Mouse (Mus musculus): ENCODE measurements around the gene Nrcam. TPM values are rescaled to one million over a fixed set of nuclear protein-coding genes. Genes with fewer than 3 reads are reported as not detected.

Nrcam gene
- polyA plus RNA-seq, 1 experiment from 2014 or later = 1.5 TPM

DNA sequence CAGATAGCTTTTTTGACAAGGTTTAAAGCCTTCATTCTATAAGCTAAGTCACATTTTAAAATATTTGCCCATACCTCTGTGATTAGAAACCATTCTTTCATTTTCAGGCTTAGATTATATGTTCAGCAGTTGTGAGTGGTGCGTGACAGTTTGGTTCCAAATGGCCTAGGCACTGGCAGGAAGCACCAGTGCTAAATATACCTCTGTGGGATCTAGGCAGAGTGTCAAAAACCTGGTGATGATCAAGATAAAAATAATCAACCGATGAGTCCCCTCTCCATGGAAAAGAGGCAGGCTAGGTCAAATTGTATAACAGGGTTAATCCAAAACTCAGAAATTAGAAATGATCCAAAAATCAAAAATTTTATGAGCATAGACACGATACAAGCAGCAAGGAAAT, 82.3 kb downstream of the Nrcam start:
- no peak overlapping the region for H3K4me3 ChIP-seq (ENCODE audit: low read length)
- no peak for ATAC-seq (replicated peaks; ENCODE audit: extremely low read depth, insufficient read depth, low FRiP score)
- H3K9me3 ChIP-seq (replicated peaks; ENCODE audit: control insufficient read depth, low read length) = no peaks in the 10 kb centered on the region
- WGBS = 58% methylated on average over 3 of the region's 3 CpGs
- H3K27ac ChIP-seq (ENCODE audit: low read length) = no peak overlapping the region
- no peaks in the 10 kb centered on the region for H3K27me3 ChIP-seq (ENCODE audit: control insufficient read depth, insufficient read depth, low read length)
- H3K36me3 ChIP-seq (ENCODE audit: control insufficient read depth, insufficient read depth) = no peaks in the 10 kb centered on the region
- H3K4me1 ChIP-seq (ENCODE audit: control insufficient read depth, insufficient read depth, low read length) = no peaks in the 10 kb centered on the region
- H3K4me2 ChIP-seq (ENCODE audit: low read depth, low read length) = no peak overlapping the region
- no peak overlapping the region for H3K9ac ChIP-seq (ENCODE audit: low read length)

DNA sequence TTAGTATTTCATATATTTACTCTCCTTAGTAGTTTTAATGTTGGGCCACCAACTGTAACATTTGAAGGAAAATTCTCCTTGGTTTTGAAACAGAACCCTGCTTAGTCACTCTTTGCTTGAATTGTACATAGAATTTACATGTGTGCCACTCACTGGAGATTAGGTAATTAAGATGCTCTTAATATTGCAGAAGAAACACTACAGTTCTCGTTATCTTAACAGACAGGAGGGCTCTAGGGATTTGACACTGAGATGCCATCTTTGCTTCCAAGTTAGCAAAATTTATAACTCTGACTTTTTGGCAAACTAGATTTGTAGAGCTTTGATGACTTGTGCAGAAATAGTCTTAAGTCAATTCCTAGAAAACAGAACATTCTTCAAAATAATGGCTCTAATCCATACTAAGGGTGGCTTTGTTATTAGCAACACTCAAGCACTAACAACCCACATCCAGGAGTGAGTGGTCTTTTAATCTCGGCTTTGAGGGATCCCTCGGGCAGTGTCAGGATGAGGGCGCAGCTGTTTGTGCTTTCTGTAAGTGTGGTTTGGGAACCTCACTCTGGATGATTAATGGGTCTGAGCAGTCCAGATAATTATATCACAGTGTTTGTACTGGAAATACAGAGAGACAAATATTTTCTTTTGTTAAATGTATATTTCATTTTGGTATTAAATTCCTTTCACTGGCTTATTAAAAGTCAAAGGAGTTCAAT, 93.6 kb downstream of the Nrcam start:
- WGBS = 59% methylated on average over 4 of the region's 4 CpGs
- Histone ChIP-seq H3K9ac (ENCODE audit: low read length) (no peak overlapping the region), H3K36me3 (ENCODE audit: control insufficient read depth, insufficient read depth) (no peaks in the 10 kb centered on the region), H3K4me1 (ENCODE audit: control insufficient read depth, insufficient read depth, low read length) (no peaks in the 10 kb centered on the region), H3K27me3 (ENCODE audit: control insufficient read depth, insufficient read depth, low read length) (no peaks in the 10 kb centered on the region), H3K27ac (ENCODE audit: low read length) (no peak overlapping the region), H3K4me2 (ENCODE audit: low read depth, low read length) (no peak overlapping the region), H3K9me3 (replicated peaks; ENCODE audit: control insufficient read depth, low read length) (no peaks in the 10 kb centered on the region), H3K4me3 (ENCODE audit: low read length) (no peak overlapping the region)
- ATAC-seq (replicated peaks; ENCODE audit: extremely low read depth, insufficient read depth, low FRiP score) = no peak

DNA sequence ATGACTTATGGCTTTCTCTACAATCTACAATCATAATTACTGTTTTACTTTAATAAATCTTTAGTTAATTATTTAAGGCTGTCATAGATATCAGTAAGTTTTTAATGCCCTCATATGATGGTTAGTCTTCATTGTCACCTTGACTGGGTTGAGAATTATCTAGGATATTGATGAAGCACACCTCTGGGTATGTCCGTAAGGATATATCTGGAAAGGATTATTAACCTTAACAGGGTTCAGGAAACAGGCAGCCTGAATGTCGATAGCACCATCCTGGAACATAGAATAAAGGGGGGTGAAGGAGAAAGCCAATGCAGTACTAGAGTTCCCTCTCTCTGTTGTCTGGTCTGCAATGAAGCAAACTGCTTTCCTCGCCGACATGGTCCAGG, 94.2 kb downstream of the Nrcam start:
- WGBS = 76% methylated on average over 4 of the region's 4 CpGs
- Histone ChIP-seq H3K9ac (ENCODE audit: low read length) (no peak overlapping the region), H3K4me1 (ENCODE audit: control insufficient read depth, insufficient read depth, low read length) (no peaks in the 10 kb centered on the region), H3K36me3 (ENCODE audit: control insufficient read depth, insufficient read depth) (no peaks in the 10 kb centered on the region), H3K27ac (ENCODE audit: low read length) (no peak overlapping the region), H3K27me3 (ENCODE audit: control insufficient read depth, insufficient read depth, low read length) (no peaks in the 10 kb centered on the region), H3K9me3 (replicated peaks; ENCODE audit: control insufficient read depth, low read length) (no peaks in the 10 kb centered on the region), H3K4me3 (ENCODE audit: low read length) (no peak overlapping the region), H3K4me2 (ENCODE audit: low read depth, low read length) (no peak overlapping the region)
- no peak for ATAC-seq (replicated peaks; ENCODE audit: extremely low read depth, insufficient read depth, low FRiP score)

DNA sequence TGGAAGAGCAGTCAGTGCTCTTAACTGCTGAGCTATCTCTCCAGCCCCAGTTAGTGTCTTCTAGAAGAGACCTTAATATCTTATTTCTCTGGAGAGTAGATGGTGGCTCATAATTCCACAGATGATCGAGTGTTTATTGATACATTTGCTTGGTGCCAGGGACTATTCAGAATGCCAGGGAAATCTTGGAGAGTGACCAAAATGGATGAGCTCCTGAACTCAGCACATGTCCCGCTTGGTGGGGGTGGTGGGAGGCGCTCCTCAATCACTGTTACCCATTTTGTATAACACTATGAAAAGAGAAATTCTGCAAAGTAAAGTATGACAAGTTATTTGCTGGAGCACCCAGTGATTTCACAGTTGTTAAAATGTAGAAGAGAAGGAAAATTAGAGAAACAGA, 95.3 kb downstream of the Nrcam start:
- no peak for ATAC-seq (replicated peaks; ENCODE audit: extremely low read depth, insufficient read depth, low FRiP score)
- 82% methylated on average over 3 of the region's 3 CpGs for WGBS
- no peaks in the 10 kb centered on the region for H3K4me1 ChIP-seq (ENCODE audit: control insufficient read depth, insufficient read depth, low read length)
- no peaks in the 10 kb centered on the region for H3K36me3 ChIP-seq (ENCODE audit: control insufficient read depth, insufficient read depth)
- no peak overlapping the region for H3K9ac ChIP-seq (ENCODE audit: low read length)
- no peaks in the 10 kb centered on the region for H3K9me3 ChIP-seq (replicated peaks; ENCODE audit: control insufficient read depth, low read length)
- H3K4me3 ChIP-seq (ENCODE audit: low read length) = no peak overlapping the region
- H3K27me3 ChIP-seq (ENCODE audit: control insufficient read depth, insufficient read depth, low read length) = no peaks in the 10 kb centered on the region
- no peak overlapping the region for H3K27ac ChIP-seq (ENCODE audit: low read length)
- no peak overlapping the region for H3K4me2 ChIP-seq (ENCODE audit: low read depth, low read length)

DNA sequence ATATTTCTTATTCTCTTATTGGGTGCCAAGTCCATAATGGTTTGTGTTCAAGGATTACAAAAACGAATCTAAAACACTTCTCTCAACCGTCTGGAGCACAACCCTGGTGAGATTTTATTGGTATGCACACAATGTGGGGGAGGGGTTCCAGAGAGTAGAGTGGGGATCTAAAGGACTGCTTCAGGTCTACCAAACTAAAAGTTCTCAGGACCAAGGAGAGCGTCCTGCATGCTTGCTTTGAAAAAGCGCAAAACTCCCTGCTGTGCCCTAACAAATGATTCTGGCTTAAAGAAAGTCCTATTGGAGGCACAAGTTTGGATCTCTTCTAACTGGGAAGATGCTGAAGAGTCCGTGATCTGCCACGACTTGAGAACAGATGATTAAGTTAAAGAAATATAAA, 96.4 kb downstream of the Nrcam start:
- H3K27me3 ChIP-seq (ENCODE audit: control insufficient read depth, insufficient read depth, low read length) = no peaks in the 10 kb centered on the region
- no peak overlapping the region for H3K4me3 ChIP-seq (ENCODE audit: low read length)
- WGBS = 6% methylated on average over 6 of the region's 6 CpGs
- H3K4me1 ChIP-seq (ENCODE audit: control insufficient read depth, insufficient read depth, low read length) = no peaks in the 10 kb centered on the region
- no peaks in the 10 kb centered on the region for H3K9me3 ChIP-seq (replicated peaks; ENCODE audit: control insufficient read depth, low read length)
- ATAC-seq (replicated peaks; ENCODE audit: extremely low read depth, insufficient read depth, low FRiP score) = no peak
- H3K9ac ChIP-seq (ENCODE audit: low read length) = no peak overlapping the region
- no peaks in the 10 kb centered on the region for H3K36me3 ChIP-seq (ENCODE audit: control insufficient read depth, insufficient read depth)
- H3K27ac ChIP-seq (ENCODE audit: low read length) = no peak overlapping the region
- H3K4me2 ChIP-seq (ENCODE audit: low read depth, low read length) = no peak overlapping the region

DNA sequence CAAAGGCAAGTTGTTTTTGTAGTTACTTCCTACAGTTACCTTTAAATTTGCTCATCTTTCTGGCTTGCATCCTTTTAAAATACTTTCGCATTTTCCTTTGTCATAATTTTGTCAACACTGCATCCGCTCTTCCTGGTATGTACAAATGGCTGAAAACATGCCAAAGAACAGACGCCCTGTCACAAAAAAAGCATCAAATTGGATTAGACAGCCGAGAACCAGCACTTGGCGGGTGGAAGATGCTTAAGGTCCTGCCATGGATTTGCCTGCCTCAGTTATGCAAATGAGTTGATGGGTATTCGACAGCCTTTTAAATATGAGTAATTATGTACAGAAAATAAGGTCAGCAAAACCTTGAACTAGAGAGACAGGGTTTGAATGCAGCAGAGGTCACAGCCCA, 101.7 kb downstream of the Nrcam start:
- H3K4me2 ChIP-seq (ENCODE audit: low read depth, low read length) = no peak overlapping the region
- no peak overlapping the region for H3K9ac ChIP-seq (ENCODE audit: low read length)
- no peak overlapping the region for H3K27ac ChIP-seq (ENCODE audit: low read length)
- no peaks in the 10 kb centered on the region for H3K27me3 ChIP-seq (ENCODE audit: control insufficient read depth, insufficient read depth, low read length)
- no peaks in the 10 kb centered on the region for H3K36me3 ChIP-seq (ENCODE audit: control insufficient read depth, insufficient read depth)
- no peak overlapping the region for H3K4me3 ChIP-seq (ENCODE audit: low read length)
- no peaks in the 10 kb centered on the region for H3K9me3 ChIP-seq (replicated peaks; ENCODE audit: control insufficient read depth, low read length)
- no peaks in the 10 kb centered on the region for H3K4me1 ChIP-seq (ENCODE audit: control insufficient read depth, insufficient read depth, low read length)
- WGBS = 77% methylated on average over 6 of the region's 6 CpGs
- ATAC-seq (replicated peaks; ENCODE audit: extremely low read depth, insufficient read depth, low FRiP score) = no peak

DNA sequence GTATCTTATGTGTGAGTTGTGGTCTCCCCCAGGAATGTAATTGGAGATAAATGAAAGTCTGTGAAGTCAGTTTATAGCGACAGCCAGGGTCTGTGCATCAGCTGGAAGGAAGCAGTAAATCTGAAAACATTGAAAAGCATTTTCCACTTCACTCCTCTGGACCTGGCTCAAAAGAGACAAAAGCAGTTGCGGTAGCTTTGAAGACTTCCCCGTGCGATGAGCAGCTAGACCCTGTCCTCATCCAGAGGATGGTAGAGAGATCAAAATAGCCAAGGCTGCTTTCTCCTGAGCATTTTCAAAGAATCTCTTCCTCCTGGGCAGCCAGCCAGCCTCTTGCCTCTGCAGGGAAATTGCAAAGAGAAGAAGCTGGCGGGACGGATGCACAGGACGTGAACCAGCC, 102.3 kb downstream of the Nrcam start:
- no peaks in the 10 kb centered on the region for H3K27me3 ChIP-seq (ENCODE audit: control insufficient read depth, insufficient read depth, low read length)
- H3K36me3 ChIP-seq (ENCODE audit: control insufficient read depth, insufficient read depth) = no peaks in the 10 kb centered on the region
- H3K9ac ChIP-seq (ENCODE audit: low read length) = no peak overlapping the region
- no peaks in the 10 kb centered on the region for H3K9me3 ChIP-seq (replicated peaks; ENCODE audit: control insufficient read depth, low read length)
- no peaks in the 10 kb centered on the region for H3K4me1 ChIP-seq (ENCODE audit: control insufficient read depth, insufficient read depth, low read length)
- no peak overlapping the region for H3K4me2 ChIP-seq (ENCODE audit: low read depth, low read length)
- WGBS = 65% methylated on average over 7 of the region's 7 CpGs
- no peak overlapping the region for H3K4me3 ChIP-seq (ENCODE audit: low read length)
- H3K27ac ChIP-seq (ENCODE audit: low read length) = no peak overlapping the region
- ATAC-seq (replicated peaks; ENCODE audit: extremely low read depth, insufficient read depth, low FRiP score) = no peak

DNA sequence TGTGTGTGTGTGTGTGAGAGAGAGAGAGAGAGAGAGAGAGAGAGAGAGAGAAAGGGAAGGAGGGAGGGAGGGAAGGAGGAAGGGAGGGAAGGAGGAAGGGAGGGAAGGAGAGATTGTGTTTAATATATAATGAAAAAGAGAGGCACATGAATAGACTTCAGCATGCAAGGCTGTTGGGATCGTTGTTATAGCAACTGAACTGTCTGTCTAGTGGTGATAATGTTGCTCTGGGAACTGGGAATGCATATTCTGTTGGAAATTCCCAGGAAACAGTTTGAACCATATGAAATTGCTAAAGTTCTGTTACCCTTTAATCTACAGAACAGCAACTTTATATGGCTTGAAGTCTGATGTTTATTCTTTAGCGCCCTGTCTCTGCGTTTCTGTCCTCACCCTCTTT, 104.0 kb downstream of the Nrcam start:
- Histone ChIP-seq H3K9me3 (replicated peaks; ENCODE audit: control insufficient read depth, low read length) (no peaks in the 10 kb centered on the region), H3K4me1 (ENCODE audit: control insufficient read depth, insufficient read depth, low read length) (no peaks in the 10 kb centered on the region), H3K27me3 (ENCODE audit: control insufficient read depth, insufficient read depth, low read length) (no peaks in the 10 kb centered on the region), H3K4me3 (ENCODE audit: low read length) (no peak overlapping the region), H3K9ac (ENCODE audit: low read length) (no peak overlapping the region), H3K4me2 (ENCODE audit: low read depth, low read length) (no peak overlapping the region), H3K27ac (ENCODE audit: low read length) (no peak overlapping the region), H3K36me3 (ENCODE audit: control insufficient read depth, insufficient read depth) (no peaks in the 10 kb centered on the region)
- no peak for ATAC-seq (replicated peaks; ENCODE audit: extremely low read depth, insufficient read depth, low FRiP score)
- WGBS = 77% methylated on average over 3 of the region's 3 CpGs

DNA sequence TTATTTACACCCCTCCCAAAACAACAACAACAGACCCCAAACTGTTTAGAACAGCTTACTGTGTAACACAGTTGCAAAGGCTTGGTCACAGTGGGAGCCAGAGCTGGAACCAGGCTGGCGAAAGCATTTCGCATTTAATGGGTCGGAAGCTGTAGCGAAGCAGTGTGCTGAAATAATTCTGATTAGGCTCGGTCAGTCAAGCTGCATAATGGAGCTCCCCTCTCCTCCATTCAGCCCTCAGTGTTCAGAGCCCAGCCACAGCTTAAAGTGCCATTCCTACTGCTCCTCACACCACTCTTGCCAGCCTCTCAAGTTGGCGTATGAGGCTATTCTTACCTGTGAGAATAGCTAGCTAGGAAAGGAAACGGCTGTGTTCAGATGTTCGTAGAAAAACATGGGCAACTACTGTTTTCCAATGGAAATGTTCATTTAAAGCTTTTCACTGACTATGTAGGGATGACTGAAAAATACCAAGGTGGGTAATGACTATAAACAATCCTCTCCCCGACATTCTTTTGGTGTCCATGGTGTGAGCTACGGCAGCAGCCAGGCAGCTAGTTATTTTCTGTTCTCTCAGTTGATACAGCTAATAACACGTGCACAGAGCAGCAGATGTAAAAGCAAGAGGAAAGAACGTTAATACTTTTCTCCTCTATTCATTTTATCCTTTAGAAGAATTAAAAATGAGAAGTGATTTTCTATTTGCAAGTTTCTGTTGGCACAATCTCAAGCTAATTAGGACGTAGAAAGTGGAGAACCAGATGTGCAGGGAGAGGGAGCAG, 108.6 kb downstream of the Nrcam start:
- H3K4me3 ChIP-seq (ENCODE audit: low read length) = no peak overlapping the region
- ATAC-seq (replicated peaks; ENCODE audit: extremely low read depth, insufficient read depth, low FRiP score) = no peak
- H3K4me1 ChIP-seq (ENCODE audit: control insufficient read depth, insufficient read depth, low read length) = peaks cover 2% of the 10 kb centered on the region; the same call in 1 of the 2 replicates
- no peak overlapping the region for H3K27ac ChIP-seq (ENCODE audit: low read length)
- no peak overlapping the region for H3K9ac ChIP-seq (ENCODE audit: low read length)
- H3K36me3 ChIP-seq (ENCODE audit: control insufficient read depth, insufficient read depth) = no peaks in the 10 kb centered on the region
- WGBS = 73% methylated on average over 13 of the region's 13 CpGs
- no peak overlapping the region for H3K4me2 ChIP-seq (ENCODE audit: low read depth, low read length)
- no peaks in the 10 kb centered on the region for H3K9me3 ChIP-seq (replicated peaks; ENCODE audit: control insufficient read depth, low read length)
- no peaks in the 10 kb centered on the region for H3K27me3 ChIP-seq (ENCODE audit: control insufficient read depth, insufficient read depth, low read length)
